Mouse (Mus musculus): ENCODE measurements around the gene Celf1. TPM values are rescaled to one million over a fixed set of nuclear protein-coding genes. Genes with fewer than 3 reads are reported as not detected.

Celf1 gene
- polyA plus RNA-seq, 1 experiment from 2014 or later, result 73.1 TPM

GRCm38 (mm10) chr2:90960012-90960411 lies 19.8 kb downstream of the Celf1 start:
- H3K9ac ChIP-seq (ENCODE audit: low read depth, low read length), result no peak overlapping the region
- ATAC-seq, result no peak
- H3K27ac ChIP-seq (ENCODE audit: low read length), result no peak overlapping the region
- 91% methylated on average over 2 of the region's 2 CpGs for WGBS
- no peak overlapping the region for H3K4me2 ChIP-seq (ENCODE audit: low read depth, low read length)
- H3K27me3 ChIP-seq (replicated peaks; ENCODE audit: control insufficient read depth, insufficient read depth, low read length), result no peaks in the 10 kb centered on the region
- no peaks in the 10 kb centered on the region for H3K36me3 ChIP-seq (ENCODE audit: control insufficient read depth, insufficient read depth, low read length)
- H3K4me3 ChIP-seq (ENCODE audit: low read length), result no peak overlapping the region
- 0 out of 2 replicates have a peak, but pooled peaks cover 4% of the 10 kb centered on the region for H3K4me1 ChIP-seq (ENCODE audit: control insufficient read depth, insufficient read depth, low read length)
- no peaks in the 10 kb centered on the region for H3K9me3 ChIP-seq (ENCODE audit: control insufficient read depth, low read length)

GRCm38 (mm10) chr2:90963304-90963703 lies 23.1 kb downstream of the Celf1 start:
- H3K9ac ChIP-seq (ENCODE audit: low read depth, low read length), result no peak overlapping the region
- ATAC-seq, result no peak
- H3K9me3 ChIP-seq (ENCODE audit: control insufficient read depth, low read length), result no peaks in the 10 kb centered on the region
- H3K27me3 ChIP-seq (replicated peaks; ENCODE audit: control insufficient read depth, insufficient read depth, low read length), result no peaks in the 10 kb centered on the region
- 0 out of 2 replicates have a peak, but pooled peaks cover 7% of the 10 kb centered on the region for H3K4me1 ChIP-seq (ENCODE audit: control insufficient read depth, insufficient read depth, low read length)
- no peak overlapping the region for H3K4me2 ChIP-seq (ENCODE audit: low read depth, low read length)
- H3K27ac ChIP-seq (ENCODE audit: low read length), result no peak overlapping the region
- H3K36me3 ChIP-seq (ENCODE audit: control insufficient read depth, insufficient read depth, low read length), result no peaks in the 10 kb centered on the region
- no peak overlapping the region for H3K4me3 ChIP-seq (ENCODE audit: low read length)
- WGBS, result 98% methylated on average over 1 of the region's 1 CpGs

GRCm38 (mm10) chr2:90964811-90965465 lies 24.8 kb downstream of the Celf1 start:
- 0 out of 2 replicates have a peak overlapping the region, but pooled peaks have one; percentile 0 for H3K4me2 ChIP-seq (ENCODE audit: low read depth, low read length)
- 0 out of 2 replicates have a peak, but pooled peaks cover 7% of the 10 kb centered on the region for H3K4me1 ChIP-seq (ENCODE audit: control insufficient read depth, insufficient read depth, low read length)
- WGBS, result 55% methylated on average over 7 of the region's 7 CpGs
- peak; percentile 81 for ATAC-seq
- no peaks in the 10 kb centered on the region for H3K27me3 ChIP-seq (replicated peaks; ENCODE audit: control insufficient read depth, insufficient read depth, low read length)
- peak overlapping the region; percentile 7; the same call in 1 of the 2 replicates for H3K27ac ChIP-seq (ENCODE audit: low read length)
- no peaks in the 10 kb centered on the region for H3K36me3 ChIP-seq (ENCODE audit: control insufficient read depth, insufficient read depth, low read length)
- H3K9ac ChIP-seq (ENCODE audit: low read depth, low read length), result no peak overlapping the region
- peak overlapping the region; percentile 18; the same call in 1 of the 2 replicates for H3K4me3 ChIP-seq (ENCODE audit: low read length)
- no peaks in the 10 kb centered on the region for H3K9me3 ChIP-seq (ENCODE audit: control insufficient read depth, low read length)

- H3K4me3 ChIP-seq (ENCODE audit: low read length), result peak overlapping the region; percentile 18; the same call in 1 of the 2 replicates
- H3K4me2 ChIP-seq (ENCODE audit: low read depth, low read length), result no peak overlapping the region
Measured at GRCm38 (mm10) chr2:90965466-90966080, 25.4 kb downstream of the Celf1 start.

GRCm38 (mm10) chr2:90970606-90971005 lies 30.4 kb downstream of the Celf1 start:
- H3K9ac ChIP-seq (ENCODE audit: low read depth, low read length), result no peak overlapping the region
- H3K4me1 ChIP-seq (ENCODE audit: control insufficient read depth, insufficient read depth, low read length), result no peaks in the 10 kb centered on the region
- no peak overlapping the region for H3K4me2 ChIP-seq (ENCODE audit: low read depth, low read length)
- no peak overlapping the region for H3K4me3 ChIP-seq (ENCODE audit: low read length)
- no peaks in the 10 kb centered on the region for H3K36me3 ChIP-seq (ENCODE audit: control insufficient read depth, insufficient read depth, low read length)
- H3K27me3 ChIP-seq (replicated peaks; ENCODE audit: control insufficient read depth, insufficient read depth, low read length), result no peaks in the 10 kb centered on the region
- H3K9me3 ChIP-seq (ENCODE audit: control insufficient read depth, low read length), result no peaks in the 10 kb centered on the region
- ATAC-seq, result no peak
- H3K27ac ChIP-seq (ENCODE audit: low read length), result no peak overlapping the region

More at GRCm38 (mm10) chr2:90965466-90966080, 25.4 kb downstream of the Celf1 start:
- WGBS, result 60% methylated on average over 2 of the region's 2 CpGs
- ATAC-seq, result no peak
- Histone ChIP-seq H3K9ac (ENCODE audit: low read depth, low read length) (no peak overlapping the region), H3K27ac (ENCODE audit: low read length) (0 out of 2 replicates have a peak overlapping the region, but pooled peaks have one; percentile 7), H3K36me3 (ENCODE audit: control insufficient read depth, insufficient read depth, low read length) (no peaks in the 10 kb centered on the region), H3K27me3 (replicated peaks; ENCODE audit: control insufficient read depth, insufficient read depth, low read length) (no peaks in the 10 kb centered on the region), H3K9me3 (ENCODE audit: control insufficient read depth, low read length) (no peaks in the 10 kb centered on the region), H3K4me1 (ENCODE audit: control insufficient read depth, insufficient read depth, low read length) (0 out of 2 replicates have a peak, but pooled peaks cover 7% of the 10 kb centered on the region)

- no peak overlapping the region for H3K4me3 ChIP-seq (ENCODE audit: low read length)
- no peaks in the 10 kb centered on the region for H3K9me3 ChIP-seq (ENCODE audit: control insufficient read depth, low read length)
- H3K9ac ChIP-seq (ENCODE audit: low read depth, low read length), result no peak overlapping the region
- H3K36me3 ChIP-seq (ENCODE audit: control insufficient read depth, insufficient read depth, low read length), result no peaks in the 10 kb centered on the region
- H3K27me3 ChIP-seq (replicated peaks; ENCODE audit: control insufficient read depth, insufficient read depth, low read length), result no peaks in the 10 kb centered on the region
- no peak overlapping the region for H3K4me2 ChIP-seq (ENCODE audit: low read depth, low read length)
- no peak for ATAC-seq
- H3K4me1 ChIP-seq (ENCODE audit: control insufficient read depth, insufficient read depth, low read length), result no peaks in the 10 kb centered on the region
- H3K27ac ChIP-seq (ENCODE audit: low read length), result no peak overlapping the region
Measured at GRCm38 (mm10) chr2:90974101-90974500, 33.9 kb downstream of the Celf1 start.

- 85% methylated on average over 7 of the region's 7 CpGs for WGBS
Measured at GRCm38 (mm10) chr2:90975181-90975835, 35.1 kb downstream of the Celf1 start.

GRCm38 (mm10) chr2:90976590-90976989 lies 36.4 kb downstream of the Celf1 start:
- ATAC-seq, result no peak
- H3K27ac ChIP-seq (ENCODE audit: low read length), result no peak overlapping the region
- H3K9ac ChIP-seq (ENCODE audit: low read depth, low read length), result no peak overlapping the region
- H3K27me3 ChIP-seq (replicated peaks; ENCODE audit: control insufficient read depth, insufficient read depth, low read length), result no peaks in the 10 kb centered on the region
- no peaks in the 10 kb centered on the region for H3K4me1 ChIP-seq (ENCODE audit: control insufficient read depth, insufficient read depth, low read length)
- H3K9me3 ChIP-seq (ENCODE audit: control insufficient read depth, low read length), result no peaks in the 10 kb centered on the region
- 92% methylated on average over 2 of the region's 2 CpGs for WGBS
- no peak overlapping the region for H3K4me2 ChIP-seq (ENCODE audit: low read depth, low read length)
- H3K36me3 ChIP-seq (ENCODE audit: control insufficient read depth, insufficient read depth, low read length), result no peaks in the 10 kb centered on the region
- H3K4me3 ChIP-seq (ENCODE audit: low read length), result no peak overlapping the region

More at GRCm38 (mm10) chr2:90975181-90975835, 35.1 kb downstream of the Celf1 start:
- Histone ChIP-seq H3K27me3 (replicated peaks; ENCODE audit: control insufficient read depth, insufficient read depth, low read length) (no peaks in the 10 kb centered on the region), H3K4me1 (ENCODE audit: control insufficient read depth, insufficient read depth, low read length) (no peaks in the 10 kb centered on the region), H3K36me3 (ENCODE audit: control insufficient read depth, insufficient read depth, low read length) (no peaks in the 10 kb centered on the region), H3K9ac (ENCODE audit: low read depth, low read length) (no peak overlapping the region), H3K27ac (ENCODE audit: low read length) (no peak overlapping the region), H3K4me2 (ENCODE audit: low read depth, low read length) (no peak overlapping the region), H3K4me3 (ENCODE audit: low read length) (no peak overlapping the region), H3K9me3 (ENCODE audit: control insufficient read depth, low read length) (no peaks in the 10 kb centered on the region)
- ATAC-seq, result no peak

- H3K9me3 ChIP-seq (ENCODE audit: control insufficient read depth, low read length), result no peaks in the 10 kb centered on the region
- no peak for ATAC-seq
- no peak overlapping the region for H3K4me2 ChIP-seq (ENCODE audit: low read depth, low read length)
- no peak overlapping the region for H3K9ac ChIP-seq (ENCODE audit: low read depth, low read length)
- no peak overlapping the region for H3K4me3 ChIP-seq (ENCODE audit: low read length)
- no peaks in the 10 kb centered on the region for H3K36me3 ChIP-seq (ENCODE audit: control insufficient read depth, insufficient read depth, low read length)
- WGBS, result 76% methylated on average over 4 of the region's 4 CpGs
- H3K4me1 ChIP-seq (ENCODE audit: control insufficient read depth, insufficient read depth, low read length), result no peaks in the 10 kb centered on the region
- H3K27ac ChIP-seq (ENCODE audit: low read length), result no peak overlapping the region
- H3K27me3 ChIP-seq (replicated peaks; ENCODE audit: control insufficient read depth, insufficient read depth, low read length), result no peaks in the 10 kb centered on the region
Measured at GRCm38 (mm10) chr2:90977291-90977690, 37.1 kb downstream of the Celf1 start.

Data from intestine, embryonic 16.5 days (tissue).